Mouse (Mus musculus): ENCODE data around the gene Snx8.
A peak's percentile ranks its signal among the peaks of the same experiment; 100 is the strongest.

- TF ChIP-seq HCFC1 (IDR thresholded peaks at IDR 0.05; ENCODE audit: low read depth, low read length): no peak
- peak; percentile 2 for TF ChIP-seq SIN3A (IDR thresholded peaks at IDR 0.05; ENCODE audit: low read length)
- no peak for TF ChIP-seq ZKSCAN1 (IDR thresholded peaks at IDR 0.05; ENCODE audit: low read depth, low read length)
- TF ChIP-seq KAT2A (conservative IDR thresholded peaks at IDR 0.05; ENCODE audit: low read depth, low read length): no peak
Measured at GRCm38 (mm10) chr5:140321756-140322575, 67.1 kb downstream of the Snx8 start.
